Mouse (Mus musculus) hindbrain, embryonic 11.5 days (tissue): ENCODE data around the gene Kcnma1. TPM values are rescaled to one million over a fixed set of nuclear protein-coding genes. Genes with fewer than 3 reads are reported as not detected.

ENCODE experiments used
- ATAC-seq: fragments of 200-750 bp; cut with Nextera tagmentation; 2 replicates; pipeline ENCODE4 v1.8.0; 2017; ENCODE audit warnings: mild to moderate bottlenecking, moderate TSS enrichment, moderate library complexity; ENCODE audit not compliant: low FRiP score
- DNase-seq: peaks from one replicate; pipeline ENCODE4 v3.0.0-alpha.2; 2015; ENCODE audit warnings: low spot score
- H3K27ac ChIP-seq: fragments of 300-500 bp; sonication (generic); 2 replicates; pipeline ENCODE4 v1.5.1; 2014; ENCODE audit warnings: mild to moderate bottlenecking, low read depth, low read length
- H3K27me3 ChIP-seq: fragments of 300-500 bp; sonication (generic); 2 replicates; pipeline ENCODE4 v1.6.1; 2014; ENCODE audit warnings: mild to moderate bottlenecking, low read length, moderate library complexity, mixed read lengths; ENCODE audit not compliant: control insufficient read depth, insufficient read depth
- H3K36me3 ChIP-seq: fragments of 300-500 bp; sonication (generic); 2 replicates; pipeline ENCODE4 v1.6.1; 2014; ENCODE audit warnings: mild to moderate bottlenecking, low read length, moderate library complexity, mixed read lengths; ENCODE audit not compliant: control insufficient read depth, insufficient read depth
- H3K4me1 ChIP-seq: fragments of 300-500 bp; sonication (generic); replicated peaks from 2 replicates; pipeline ENCODE4 v1.6.1; 2014; ENCODE audit warnings: low read length, mixed read lengths; ENCODE audit not compliant: control insufficient read depth, insufficient read depth
- H3K4me2 ChIP-seq: fragments of 300-500 bp; sonication (generic); replicated peaks from 2 replicates; pipeline ENCODE4 v1.6.1; 2014; ENCODE audit warnings: mild to moderate bottlenecking, low read depth, low read length
- H3K4me3 ChIP-seq: fragments of 300-500 bp; sonication (generic); 2 replicates; pipeline ENCODE4 v1.5.1; 2014; ENCODE audit warnings: low read depth, low read length
- H3K9ac ChIP-seq: fragments of 300-500 bp; sonication (generic); 2 replicates; pipeline ENCODE4 v1.6.1; 2014; ENCODE audit warnings: low read depth, low read length
- H3K9me3 ChIP-seq: fragments of 300-500 bp; sonication (generic); 2 replicates; pipeline ENCODE4 v1.6.1; 2016; ENCODE audit warnings: low read length; ENCODE audit not compliant: control insufficient read depth
- WGBS: fragments of 180-500 bp; shearing (Covaris S2); extraction: QIAGEN DNeasy Blood & Tissue Kit; methylation state at CpG from one replicate; pipeline ENCODE4 v1.1.7; 2014; 5-methylcytosine and 5-hydroxymethylcytosine counted together
- polyA plus RNA-seq: library from polyadenylated mRNA; unstranded; fragments of >200 nt; fragmentation: Nextera tagmentation; extraction: Ambion mirVana; gene quantifications from 2 replicates; pipeline ENCODE4 v1.2.1, GENCODE M21; 2014

The Kcnma1 gene
- polyA plus RNA-seq, 1 experiment from 2014 or later: 1.8 TPM

DNA sequence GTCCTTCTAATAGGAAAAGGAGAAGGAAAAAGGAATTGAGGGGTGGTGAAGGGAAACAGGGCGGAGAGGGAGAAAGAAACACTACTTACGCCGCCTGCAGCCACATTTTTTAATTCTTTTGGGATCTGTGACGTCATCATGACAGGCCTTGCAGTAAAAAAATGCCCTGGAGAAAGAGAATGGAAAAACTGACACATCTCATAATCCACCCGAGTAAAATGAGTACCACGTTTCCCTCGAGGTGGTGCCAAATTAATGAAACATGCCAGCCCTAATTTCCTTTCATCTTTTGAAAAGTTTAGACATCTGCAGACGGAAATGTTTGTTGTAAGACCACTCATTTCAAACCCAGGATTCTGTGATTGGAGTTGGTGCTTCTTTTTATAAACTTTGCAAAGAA, 578.4 kb downstream of the Kcnma1 start:
- Histone ChIP-seq H3K4me2 (no peak overlapping the region), H3K27me3 (no peaks in the 10 kb centered on the region), H3K9ac (no peak overlapping the region), H3K27ac (no peak overlapping the region), H3K4me1 (no peaks in the 10 kb centered on the region), H3K36me3 (no peaks in the 10 kb centered on the region), H3K9me3 (no peaks in the 10 kb centered on the region), H3K4me3 (no peak overlapping the region)
- 69% methylated on average over 8 of the region's 8 CpGs for WGBS
- ATAC-seq (no peak), DNase-seq (no peak)

- ATAC-seq (no peak), DNase-seq (no peak)
- H3K9ac ChIP-seq: no peak overlapping the region
- H3K36me3 ChIP-seq: no peaks in the 10 kb centered on the region
- H3K4me2 ChIP-seq: no peak overlapping the region
- no peak overlapping the region for H3K27ac ChIP-seq
- no peaks in the 10 kb centered on the region for H3K27me3 ChIP-seq
- H3K4me3 ChIP-seq: no peak overlapping the region
- no peaks in the 10 kb centered on the region for H3K9me3 ChIP-seq
- WGBS: 82% methylated on average over 2 of the region's 2 CpGs
- no peaks in the 10 kb centered on the region for H3K4me1 ChIP-seq
Measured at GRCm38 (mm10) chr14:23430006-23430405, 584.3 kb downstream of the Kcnma1 start.

GRCm38 (mm10) chr14:23429043-23429442, 585.2 kb downstream of the Kcnma1 start:
- DNase-seq: peak; percentile 61
- ATAC-seq: no peak

DNA sequence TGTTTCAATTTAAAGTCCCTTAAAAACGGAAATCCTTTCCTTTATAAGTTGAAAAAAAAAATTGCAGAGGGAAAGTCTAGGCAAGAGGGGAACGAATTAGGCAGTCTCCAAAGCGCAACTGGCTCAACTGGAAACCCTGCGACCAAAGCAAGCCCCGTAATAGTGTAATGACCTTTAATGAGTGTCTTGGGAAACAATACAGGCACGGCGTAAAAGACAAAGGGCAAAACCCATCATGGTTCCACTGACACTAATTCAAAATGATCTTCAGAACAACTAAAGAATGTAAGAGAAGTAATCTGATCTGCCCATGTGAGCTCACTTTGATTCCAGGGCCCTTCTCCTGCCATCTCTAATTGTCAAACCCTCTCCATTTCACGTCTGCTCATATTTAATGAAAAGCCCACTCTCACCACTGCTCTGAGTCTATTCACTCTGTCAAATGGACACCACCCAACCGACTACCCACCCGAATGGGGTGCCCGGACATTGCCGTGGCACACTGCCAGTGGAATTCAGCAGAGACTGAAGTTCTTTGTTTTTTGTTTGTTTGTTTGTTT, 591.7 kb downstream of the Kcnma1 start:
- Histone ChIP-seq H3K27me3 (no peaks in the 10 kb centered on the region), H3K4me2 (no peak overlapping the region), H3K4me3 (no peak overlapping the region), H3K9me3 (no peaks in the 10 kb centered on the region), H3K9ac (no peak overlapping the region), H3K4me1 (no peaks in the 10 kb centered on the region), H3K36me3 (no peaks in the 10 kb centered on the region), H3K27ac (no peak overlapping the region)
- no peak for DNase-seq
- ATAC-seq: no peak
- 62% methylated on average over 12 of the region's 12 CpGs for WGBS

More at GRCm38 (mm10) chr14:23429043-23429442, 585.2 kb downstream of the Kcnma1 start:
- H3K27ac ChIP-seq: no peak overlapping the region
- no peaks in the 10 kb centered on the region for H3K27me3 ChIP-seq
- H3K4me3 ChIP-seq: no peak overlapping the region
- H3K9me3 ChIP-seq: no peaks in the 10 kb centered on the region
- no peak overlapping the region for H3K4me2 ChIP-seq
- 31% methylated on average over 4 of the region's 4 CpGs for WGBS
- H3K36me3 ChIP-seq: no peaks in the 10 kb centered on the region
- H3K9ac ChIP-seq: no peak overlapping the region
- H3K4me1 ChIP-seq: no peaks in the 10 kb centered on the region

DNA sequence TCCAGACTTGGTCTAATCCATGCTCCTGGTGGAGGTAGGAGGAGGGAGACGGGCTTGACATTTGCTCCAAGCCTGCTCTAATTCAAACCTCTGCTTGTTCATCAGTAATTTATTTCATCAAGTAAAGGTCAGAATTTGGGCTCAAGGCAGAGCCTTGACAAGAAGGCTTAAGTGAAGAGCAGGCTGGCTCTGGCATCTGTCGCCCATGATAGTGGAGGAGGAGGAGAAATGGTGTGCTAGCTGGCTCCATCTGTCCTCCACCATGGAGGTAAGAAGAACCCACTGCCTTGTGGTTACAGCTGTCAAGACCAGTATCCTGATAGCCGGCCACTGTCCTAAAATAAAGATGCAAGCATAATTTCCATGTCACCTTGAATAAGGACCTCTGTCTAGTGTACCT, 595.3 kb downstream of the Kcnma1 start:
- H3K9me3 ChIP-seq: no peaks in the 10 kb centered on the region
- H3K9ac ChIP-seq: no peak overlapping the region
- no peaks in the 10 kb centered on the region for H3K4me1 ChIP-seq
- no peak overlapping the region for H3K4me2 ChIP-seq
- H3K36me3 ChIP-seq: no peaks in the 10 kb centered on the region
- no peak overlapping the region for H3K4me3 ChIP-seq
- DNase-seq (no peak), ATAC-seq (no peak)
- H3K27me3 ChIP-seq: no peaks in the 10 kb centered on the region
- no peak overlapping the region for H3K27ac ChIP-seq
- WGBS: 86% methylated on average over 3 of the region's 3 CpGs

DNA sequence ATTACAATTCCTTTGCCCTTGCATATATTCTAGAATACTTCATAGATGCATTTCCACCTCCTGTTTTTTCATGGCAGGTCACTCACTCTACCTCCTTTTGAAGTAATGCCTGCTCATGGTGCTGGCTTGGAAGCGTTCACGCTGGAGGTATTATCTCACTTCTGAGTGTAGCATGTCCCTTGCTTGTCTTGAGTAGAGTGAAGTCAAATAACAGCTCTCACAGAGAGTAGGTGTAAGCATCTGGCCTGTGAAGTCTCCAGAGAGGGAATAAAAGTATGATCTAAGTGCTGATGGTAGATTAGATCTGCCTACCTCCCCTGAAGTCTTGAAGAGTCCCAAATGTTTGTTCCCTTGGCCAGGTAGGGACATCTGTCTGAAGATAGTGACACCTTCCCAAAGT, 607.2 kb downstream of the Kcnma1 start:
- 95% methylated on average over 2 of the region's 2 CpGs for WGBS
- Histone ChIP-seq H3K9ac (no peak overlapping the region), H3K36me3 (no peaks in the 10 kb centered on the region), H3K27ac (no peak overlapping the region), H3K4me3 (no peak overlapping the region), H3K9me3 (no peaks in the 10 kb centered on the region), H3K4me2 (no peak overlapping the region), H3K27me3 (no peaks in the 10 kb centered on the region), H3K4me1 (no peaks in the 10 kb centered on the region)
- DNase-seq: no peak
- ATAC-seq: no peak

DNA sequence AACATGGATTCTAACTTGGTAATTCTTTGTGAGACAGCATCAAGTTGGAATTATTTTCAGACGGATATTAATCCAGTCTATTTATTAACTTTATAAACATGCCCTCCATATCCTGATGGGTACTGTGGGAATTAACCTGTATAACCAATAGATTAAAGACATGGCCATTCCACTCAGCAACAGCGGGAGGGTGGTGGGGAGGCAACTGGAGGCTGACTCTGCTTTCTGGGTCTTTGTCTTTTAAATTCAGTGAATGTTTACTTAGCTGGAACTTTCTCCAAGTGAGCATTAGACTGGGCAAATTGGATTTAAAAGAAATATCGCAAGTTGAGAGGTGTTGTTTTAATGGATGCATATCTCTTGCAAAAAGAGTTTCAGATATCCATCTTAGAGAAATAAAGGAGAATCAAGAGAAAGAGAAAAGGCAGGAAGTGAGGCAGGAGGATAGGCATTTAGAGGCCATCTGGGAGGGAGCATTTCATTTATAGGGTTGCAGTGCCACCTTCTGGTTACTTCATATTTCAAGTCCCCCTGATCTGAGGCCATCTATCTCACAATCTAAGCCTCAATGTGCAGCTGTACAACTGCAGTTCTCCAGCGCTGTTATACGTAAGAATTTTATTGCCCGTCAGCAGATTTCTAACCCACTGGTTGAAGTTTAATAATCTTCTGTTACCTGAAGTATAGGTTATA, 613.4 kb downstream of the Kcnma1 start:
- H3K9me3 ChIP-seq: no peaks in the 10 kb centered on the region
- DNase-seq: peak; percentile 85
- H3K9ac ChIP-seq: no peak overlapping the region
- no peak overlapping the region for H3K4me2 ChIP-seq
- no peak overlapping the region for H3K4me3 ChIP-seq
- peak; percentile 57; the same call in 1 of the 2 replicates for ATAC-seq
- no peak overlapping the region for H3K27ac ChIP-seq
- whole genome bisulfite sequencing: 15% methylated on average over 6 of the region's 6 CpGs
- H3K4me1 ChIP-seq: no peaks in the 10 kb centered on the region
- no peaks in the 10 kb centered on the region for H3K36me3 ChIP-seq
- no peaks in the 10 kb centered on the region for H3K27me3 ChIP-seq

GRCm38 (mm10) chr14:23397642-23398041, 616.6 kb downstream of the Kcnma1 start:
- no peaks in the 10 kb centered on the region for H3K36me3 ChIP-seq
- 9% methylated on average over 1 of the region's 1 CpGs for WGBS
- H3K4me1 ChIP-seq: no peaks in the 10 kb centered on the region
- no peaks in the 10 kb centered on the region for H3K9me3 ChIP-seq
- no peak overlapping the region for H3K4me3 ChIP-seq
- ATAC-seq (no peak), DNase-seq (no peak)
- H3K9ac ChIP-seq: no peak overlapping the region
- no peak overlapping the region for H3K27ac ChIP-seq
- no peak overlapping the region for H3K4me2 ChIP-seq
- no peaks in the 10 kb centered on the region for H3K27me3 ChIP-seq

- 73% methylated on average over 3 of the region's 3 CpGs for WGBS
- Histone ChIP-seq H3K36me3 (no peaks in the 10 kb centered on the region), H3K27ac (no peak overlapping the region), H3K27me3 (no peaks in the 10 kb centered on the region), H3K4me2 (no peak overlapping the region), H3K9me3 (no peaks in the 10 kb centered on the region), H3K9ac (no peak overlapping the region), H3K4me3 (no peak overlapping the region), H3K4me1 (no peaks in the 10 kb centered on the region)
- DNase-seq (no peak), ATAC-seq (no peak)
Measured at GRCm38 (mm10) chr14:23391566-23391965, 622.7 kb downstream of the Kcnma1 start.
